In the genomic region with DNA sequence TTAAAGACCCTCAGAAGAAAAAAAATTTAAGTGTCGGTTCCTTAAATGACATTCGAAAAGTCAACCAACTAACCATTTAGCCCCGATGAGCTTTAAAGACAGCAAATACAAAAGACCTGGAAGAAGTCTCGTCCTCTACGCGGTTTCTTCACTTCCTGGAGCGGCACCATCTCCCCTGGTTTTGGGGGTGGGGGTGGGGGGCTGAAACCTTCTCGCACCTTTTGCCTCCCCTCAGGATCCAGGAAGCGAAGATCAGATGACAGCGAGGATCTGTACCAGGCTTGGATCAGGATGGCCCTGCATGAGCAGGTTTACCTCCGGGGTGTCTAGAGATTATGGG, we compare ENCODE assay signal across 8 mouse cellular contexts. TPM values are rescaled to one million over a fixed set of nuclear protein-coding genes. Genes with fewer than 3 reads are reported as not detected.
DNase-seq lines count a peak whose midpoint lies in the region; ATAC-seq and TF ChIP-seq lines count a peak whose summit lies in the region.

No protein-coding gene starts in this region.

- H3K9me3 ChIP-seq in lung, embryonic 14.5 days (ENCODE audit: low read depth, low read length), result no peaks in the 10 kb centered on the region
- H3K9me3 ChIP-seq in embryonic facial prominence, embryonic 15.5 days (replicated peaks), result no peaks in the 10 kb centered on the region
- no peaks in the 10 kb centered on the region for H3K9me3 ChIP-seq in intestine, embryonic 16.5 days (ENCODE audit: control insufficient read depth, low read length)
- no peaks in the 10 kb centered on the region for H3K9me3 ChIP-seq in neural tube, embryonic 14.5 days (ENCODE audit: control insufficient read depth, low read length)

- H3K4me3 ChIP-seq in lung, embryonic 14.5 days (ENCODE audit: low read depth, low read length), result peak overlapping the region; percentile 48
- peak overlapping the region; percentile 64 for H3K4me3 ChIP-seq in embryonic facial prominence, embryonic 15.5 days (replicated peaks)
- peak overlapping the region; percentile 63 for H3K4me3 ChIP-seq in intestine, embryonic 16.5 days (ENCODE audit: low read length)
- H3K4me3 ChIP-seq in neural tube, embryonic 14.5 days (ENCODE audit: low read depth, low read length), result peak overlapping the region; percentile 71

- H3K4me2 ChIP-seq in lung, embryonic 14.5 days, result peak overlapping the region; percentile 87
- peak overlapping the region; percentile 98 for H3K4me2 ChIP-seq in embryonic facial prominence, embryonic 15.5 days (replicated peaks)
- peak overlapping the region; percentile 87 for H3K4me2 ChIP-seq in intestine, embryonic 16.5 days (ENCODE audit: low read depth, low read length)
- peak overlapping the region; percentile 66 for H3K4me2 ChIP-seq in neural tube, embryonic 14.5 days (ENCODE audit: low read depth, low read length)

- no peak for TF ChIP-seq CTCF in lung, embryonic 14.5 days (IDR thresholded peaks at IDR 0.05; ENCODE audit: low read depth)

- H3K4me1 ChIP-seq in lung, embryonic 14.5 days (ENCODE audit: insufficient read depth), result peaks cover 12% of the 10 kb centered on the region; the same call in 1 of the 2 replicates
- peaks cover 27% of the 10 kb centered on the region for H3K4me1 ChIP-seq in embryonic facial prominence, embryonic 15.5 days
- H3K4me1 ChIP-seq in intestine, embryonic 16.5 days (ENCODE audit: control insufficient read depth, insufficient read depth, low read length), result peaks cover 11% of the 10 kb centered on the region
- H3K4me1 ChIP-seq in neural tube, embryonic 14.5 days (ENCODE audit: control insufficient read depth, insufficient read depth, low read length), result peaks cover 11% of the 10 kb centered on the region; the same call in 1 of the 2 replicates

- 4% methylated on average over 11 of the region's 11 CpGs for WGBS in lung, embryonic 14.5 days
- WGBS in embryonic facial prominence, embryonic 15.5 days, result 6% methylated on average over 11 of the region's 11 CpGs
- WGBS in intestine, embryonic 16.5 days, result 4% methylated on average over 11 of the region's 11 CpGs
- 6% methylated on average over 11 of the region's 11 CpGs for WGBS in neural tube, embryonic 14.5 days

- DNase-seq in lung, embryonic 14.5 days, result no peak
- DNase-seq in lung, postnatal 25 days (ENCODE audit: low spot score), result no peak
- no peak for DNase-seq in gastrocnemius, adult 18-20 months (ENCODE audit: low spot score)
- DNase-seq in gastrocnemius, postnatal 10 days, result no peak
- no peak for DNase-seq in layer of hippocampus, adult 18-20 months (ENCODE audit: low spot score in 2 of 2)

- ATAC-seq in lung, embryonic 14.5 days (ENCODE audit: insufficient read depth), result no peak
- ATAC-seq in embryonic facial prominence, embryonic 15.5 days (ENCODE audit: insufficient number of reproducible peaks, low FRiP score, low TSS enrichment, low read depth), result no peak
- no peak for ATAC-seq in intestine, embryonic 16.5 days
- ATAC-seq in neural tube, embryonic 14.5 days (ENCODE audit: low read depth), result no peak

- no peak overlapping the region for H3K27ac ChIP-seq in lung, embryonic 14.5 days (ENCODE audit: low read depth)
- H3K27ac ChIP-seq in embryonic facial prominence, embryonic 15.5 days (replicated peaks), result no peak overlapping the region
- peak overlapping the region; percentile 95 for H3K27ac ChIP-seq in intestine, embryonic 16.5 days (ENCODE audit: low read length)
- H3K27ac ChIP-seq in neural tube, embryonic 14.5 days (ENCODE audit: low read depth, low read length), result peak overlapping the region; percentile 94

- no peak overlapping the region for H3K9ac ChIP-seq in lung, embryonic 14.5 days
- peak overlapping the region; percentile 45; the same call in 1 of the 2 replicates for H3K9ac ChIP-seq in embryonic facial prominence, embryonic 15.5 days
- H3K9ac ChIP-seq in intestine, embryonic 16.5 days (ENCODE audit: low read depth, low read length), result peak overlapping the region; percentile 84
- H3K9ac ChIP-seq in neural tube, embryonic 14.5 days (replicated peaks; ENCODE audit: low read depth, low read length), result peak overlapping the region; percentile 82

- H3K36me3 ChIP-seq in lung, embryonic 14.5 days (ENCODE audit: insufficient read depth), result no peaks in the 10 kb centered on the region
- no peaks in the 10 kb centered on the region for H3K36me3 ChIP-seq in embryonic facial prominence, embryonic 15.5 days
- H3K36me3 ChIP-seq in intestine, embryonic 16.5 days (ENCODE audit: control insufficient read depth, insufficient read depth, low read length), result no peaks in the 10 kb centered on the region
- no peaks in the 10 kb centered on the region for H3K36me3 ChIP-seq in neural tube, embryonic 14.5 days (ENCODE audit: control insufficient read depth, insufficient read depth, low read length)

- H3K27me3 ChIP-seq in lung, embryonic 14.5 days (ENCODE audit: insufficient read depth, low read length), result peaks cover 17% of the 10 kb centered on the region
- H3K27me3 ChIP-seq in embryonic facial prominence, embryonic 15.5 days, result peaks cover 14% of the 10 kb centered on the region; the same call in 1 of the 2 replicates
- H3K27me3 ChIP-seq in intestine, embryonic 16.5 days (replicated peaks; ENCODE audit: control insufficient read depth, insufficient read depth, low read length), result no peaks in the 10 kb centered on the region
- H3K27me3 ChIP-seq in neural tube, embryonic 14.5 days (ENCODE audit: control insufficient read depth, insufficient read depth, low read length), result no peaks in the 10 kb centered on the region

RNA-seq across cellular contexts. Expression of a gene that starts 6.2 kb away (rescaled TPM):
- polyA plus RNA-seq in lung, embryonic 14.5 days (2014; fragmentation: Nextera tagmentation; extraction: Ambion mirVana), result 3.1 and 5.7 TPM in 2 replicates
- 41.7 and 42.5 TPM in 2 replicates for polyA plus RNA-seq in embryonic facial prominence, embryonic 15.5 days (2015; fragmentation: Nextera tagmentation; extraction: Ambion mirVana)
- polyA plus RNA-seq in intestine, embryonic 16.5 days (2015; fragmentation: Nextera tagmentation; extraction: Ambion mirVana), result 272 and 331 TPM in 2 replicates
- 91.3 and 110 TPM in 2 replicates for polyA plus RNA-seq in neural tube, embryonic 14.5 days (2014; fragmentation: Nextera tagmentation; extraction: Ambion mirVana)
- total RNA-seq in gastrocnemius, adult 18-20 months (2021), result 100 to 1,000 TPM in 1 of 2 experiments, 10 to 100 TPM in 1; 61.4 to 145 TPM
- 1 to 10 TPM; 1.5 to 3.0 TPM for total RNA-seq in gastrocnemius, postnatal 10 days (2021)
- total RNA-seq in layer of hippocampus, adult 18-20 months (2021), result 100 to 1,000 TPM in 1 of 2 experiments, 10 to 100 TPM in 1; 90.0 to 103 TPM

Comparison
In these comparisons a context has a peak if more than half of its experiments do, and no peak if none do; other contexts are left out.
1. H3K27ac ChIP-seq: peak in intestine, embryonic 16.5 days (single experiment) and neural tube, embryonic 14.5 days (single experiment); none in lung, embryonic 14.5 days (single experiment) and embryonic facial prominence, embryonic 15.5 days (single experiment).
2. Peak in every context shown above with its lines, with median percentiles within 50 percentile points of each other: H3K4me2 ChIP-seq and H3K4me3 ChIP-seq.